Mouse (Mus musculus) kidney, adult 11 months (tissue): ENCODE measurements around the gene Psmf1.

Source experiments
- DNase-seq: peaks from one replicate; pipeline ENCODE4 v3.0.0; 2022

Gene Psmf1

DNA sequence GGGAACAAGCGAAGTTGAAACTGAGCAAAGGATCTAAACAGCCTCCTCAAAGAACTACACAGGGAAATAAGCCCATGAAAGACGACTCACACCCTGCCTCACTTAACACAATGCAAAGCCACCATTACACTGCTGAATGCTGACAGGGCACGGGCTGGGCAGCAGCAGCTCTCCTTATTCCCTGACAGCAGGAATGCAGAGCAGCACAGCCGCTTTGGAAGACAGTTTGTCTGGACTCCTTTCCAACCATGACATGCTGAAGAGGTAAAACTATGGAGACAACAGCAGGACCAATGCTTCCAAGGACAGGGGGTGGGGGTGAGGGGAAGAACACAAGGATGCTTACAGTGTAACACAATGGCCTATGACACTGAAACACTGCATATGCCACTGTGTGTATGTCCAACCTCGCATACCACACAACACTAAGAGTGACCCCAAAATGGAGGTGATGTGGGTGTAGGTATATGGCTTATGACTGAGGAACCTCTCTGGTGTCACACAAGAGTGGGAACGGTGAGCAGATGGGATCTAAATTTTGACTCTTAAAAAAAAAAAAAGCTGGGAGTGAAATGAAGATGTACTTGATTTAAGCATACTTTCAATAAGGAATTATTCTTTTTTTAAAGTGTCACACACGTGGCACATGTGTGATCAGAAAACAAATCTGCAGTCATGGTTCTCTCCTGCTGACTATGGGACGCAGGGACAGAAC lies 10.7 kb downstream of the Psmf1 start:
- DNase-seq: no peak

DNA sequence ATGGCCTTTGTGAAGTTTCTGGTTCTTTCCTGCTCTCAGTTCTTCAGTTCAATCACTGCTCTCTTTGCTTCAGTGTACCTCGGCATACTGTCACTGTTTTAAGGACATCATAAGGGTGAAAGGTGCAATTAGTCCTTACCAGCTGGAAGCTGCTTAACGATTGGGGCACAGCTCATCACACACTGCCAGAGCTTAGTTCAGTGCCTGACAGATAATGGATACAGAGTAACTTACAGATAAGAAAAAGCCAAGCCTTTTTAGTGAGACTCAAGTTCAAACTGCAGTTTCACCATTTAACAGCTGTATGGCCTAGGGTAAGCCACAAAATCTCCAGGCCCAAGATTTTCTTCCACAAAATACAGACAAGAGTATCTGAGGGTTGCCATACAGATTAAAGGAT lies 19.9 kb downstream of the Psmf1 start:
- DNase-seq: no peak

DNA sequence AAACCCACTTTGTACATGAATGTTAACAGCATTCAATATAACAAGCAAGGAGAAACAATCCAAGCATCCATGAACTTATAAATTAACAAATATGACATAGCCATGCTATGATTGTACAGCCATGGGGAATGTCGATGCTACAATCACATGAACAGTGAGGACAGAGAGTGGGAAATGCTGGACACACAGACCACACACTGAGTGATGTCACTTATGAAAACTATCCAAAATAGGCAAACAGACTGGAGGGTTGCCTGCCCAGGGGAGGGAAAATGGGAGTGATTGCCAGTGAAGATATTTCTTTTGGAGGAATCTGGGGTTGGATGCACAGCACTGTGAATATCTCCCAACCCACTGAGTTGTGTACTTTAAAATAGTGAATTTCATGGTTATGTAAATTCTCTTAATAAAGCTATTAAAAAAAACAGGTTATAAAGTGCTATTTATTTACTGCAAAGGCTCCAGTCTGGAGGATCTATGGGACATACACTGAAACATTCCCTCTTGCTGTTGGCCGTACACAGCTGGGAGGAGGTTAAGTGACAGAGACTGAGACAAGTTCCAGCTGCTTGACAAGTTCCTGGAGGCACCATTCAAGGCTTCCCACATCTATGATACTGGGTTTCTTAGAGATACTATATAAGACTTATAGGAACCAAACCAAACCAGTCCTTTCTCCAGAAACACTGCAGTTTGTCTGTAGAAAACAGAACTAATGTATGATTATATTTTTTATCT lies 27.5 kb downstream of the Psmf1 start:
- DNase-seq: no peak

DNA sequence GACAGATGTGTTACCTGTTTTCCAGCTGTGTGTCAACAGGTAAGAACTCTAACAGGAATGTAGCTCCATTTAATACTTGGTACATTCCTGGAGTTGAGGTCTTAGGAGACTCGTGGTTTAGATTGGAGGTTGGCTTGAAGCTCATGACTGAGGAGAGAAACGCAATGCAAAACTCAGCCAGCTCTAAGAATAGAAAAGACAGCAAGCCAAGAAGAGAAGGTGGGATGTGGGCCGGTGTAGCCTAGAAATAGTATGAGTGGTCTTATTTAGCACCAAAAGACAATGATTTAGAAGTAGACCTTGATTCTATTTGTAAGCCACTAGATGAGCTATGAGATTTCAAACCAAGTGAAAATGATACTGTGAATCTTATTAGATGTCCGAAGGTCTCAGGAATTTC lies 28.5 kb downstream of the Psmf1 start:
- DNase-seq: no peak

DNA sequence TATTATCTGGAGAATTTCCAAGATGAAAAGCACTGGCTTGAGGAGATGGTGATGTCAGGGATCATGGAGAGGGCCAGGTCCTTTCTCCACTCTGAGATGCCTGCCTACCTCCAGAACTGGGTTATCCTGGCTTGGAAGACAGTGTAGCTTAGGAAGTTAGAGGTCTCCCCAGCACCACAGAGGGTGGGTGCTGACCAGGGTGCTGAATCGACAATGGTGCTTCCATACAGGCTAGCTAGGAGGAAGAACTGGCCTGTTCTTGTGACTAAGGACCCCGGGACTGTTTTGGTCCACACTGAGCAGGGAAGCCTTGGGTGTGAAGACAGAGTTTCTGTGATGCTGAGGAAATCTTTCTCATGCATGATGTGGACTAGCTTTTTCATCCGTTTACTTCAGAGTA lies 31.3 kb downstream of the Psmf1 start:
- no peak for DNase-seq

DNA sequence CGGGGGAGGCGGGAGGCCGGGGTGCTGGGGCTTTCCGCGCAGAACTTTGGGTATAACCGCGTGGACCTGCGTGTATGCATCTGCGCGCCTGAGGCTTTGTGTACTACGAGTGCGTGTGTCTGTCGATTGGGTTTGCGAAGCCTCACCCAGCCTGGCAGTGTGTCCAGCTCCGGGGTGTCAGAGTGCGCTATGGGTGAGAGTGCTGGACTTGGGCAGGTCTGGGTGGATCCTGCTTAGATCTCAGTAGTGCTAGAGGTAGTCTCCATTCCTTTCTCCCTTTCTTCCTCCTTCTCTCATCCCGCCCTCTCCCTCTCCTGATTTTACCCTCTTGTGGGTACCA lies 41.2 kb downstream of the Psmf1 start:
- DNase-seq: no peak

DNA sequence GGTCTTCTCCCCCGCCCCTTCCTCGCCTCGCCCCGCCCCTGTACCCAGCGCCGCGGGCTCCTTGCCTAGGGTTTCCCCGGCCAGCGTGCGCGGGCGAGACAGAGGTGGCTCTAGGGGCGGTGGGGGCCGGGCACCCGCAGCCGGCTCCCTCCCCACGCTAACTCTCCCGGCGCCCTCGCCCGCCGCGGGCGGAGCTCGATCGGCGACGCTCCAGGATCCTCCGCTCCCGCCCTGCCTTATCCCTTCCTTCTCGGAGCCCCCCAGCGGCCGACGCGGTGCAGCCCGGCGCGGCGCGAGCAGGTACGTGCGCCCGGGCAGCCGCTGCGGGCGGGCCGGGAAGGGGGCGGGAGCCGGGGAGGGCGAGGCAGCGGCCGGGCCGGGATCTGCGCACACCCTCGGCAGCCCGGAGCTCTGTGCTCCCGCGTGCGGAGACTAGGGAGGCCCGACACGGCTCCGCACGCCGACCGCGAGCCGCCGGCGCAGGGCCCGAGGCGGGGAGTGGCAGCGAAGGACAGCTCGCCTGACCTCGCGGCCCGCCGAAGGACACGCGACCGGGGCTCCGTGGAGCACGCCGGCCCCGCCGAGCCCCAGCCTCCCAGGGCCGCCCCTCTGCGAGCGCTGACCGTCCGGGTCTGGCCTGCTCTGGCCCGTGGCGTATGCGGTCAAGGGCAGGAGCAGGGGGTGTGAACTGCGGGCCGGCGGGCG lies 41.7 kb downstream of the Psmf1 start:
- DNase-seq: peak; percentile 10

DNA sequence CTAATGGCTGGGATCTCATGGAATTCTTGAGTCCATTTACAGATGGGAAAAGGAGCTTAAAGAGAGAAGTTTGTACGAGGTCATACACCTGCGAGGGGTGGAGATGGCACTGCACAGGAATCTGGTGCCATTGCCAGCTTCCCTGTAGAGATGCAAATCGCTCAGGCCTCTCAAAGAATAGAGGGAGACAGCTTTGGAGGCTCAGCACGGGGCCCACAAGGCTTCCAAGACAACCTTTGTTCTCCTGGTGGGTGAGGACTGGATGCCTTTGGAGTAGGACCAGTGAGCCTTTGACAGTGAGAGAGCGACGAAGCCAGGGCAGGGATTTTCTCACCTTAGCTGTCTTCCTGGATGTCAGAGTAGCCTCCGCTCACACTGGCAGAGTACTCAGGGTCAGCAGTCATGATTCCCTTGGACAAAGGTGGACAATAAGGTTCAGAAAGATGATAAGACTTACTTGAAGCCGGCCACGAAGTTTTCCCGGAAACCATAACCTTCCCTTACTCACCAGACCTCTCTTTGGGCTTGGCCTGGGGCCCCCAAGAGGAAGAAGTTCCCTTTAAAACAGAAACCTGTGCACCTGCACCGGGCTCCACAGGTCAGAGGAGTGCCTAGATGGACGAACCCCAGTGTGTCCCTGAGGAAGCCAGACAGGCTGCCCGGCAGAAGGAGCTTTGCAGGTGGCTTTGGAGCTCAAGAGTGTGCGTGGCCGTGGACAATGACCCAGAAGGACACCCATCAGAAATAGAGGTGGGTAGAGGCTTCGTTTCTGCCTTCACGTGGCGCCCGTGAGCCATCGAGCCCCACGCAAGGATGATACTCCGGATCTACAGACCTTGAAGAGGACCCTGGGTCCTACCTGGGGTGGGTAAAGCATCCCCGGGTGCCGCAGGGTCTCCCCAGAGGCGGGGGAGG lies 42.5 kb downstream of the Psmf1 start, which contains the start of gene Tmem74b:
Tmem74b (plus strand) TSS at position 778 of the 915 bp plus-strand sequence.
- no peak for DNase-seq

DNA sequence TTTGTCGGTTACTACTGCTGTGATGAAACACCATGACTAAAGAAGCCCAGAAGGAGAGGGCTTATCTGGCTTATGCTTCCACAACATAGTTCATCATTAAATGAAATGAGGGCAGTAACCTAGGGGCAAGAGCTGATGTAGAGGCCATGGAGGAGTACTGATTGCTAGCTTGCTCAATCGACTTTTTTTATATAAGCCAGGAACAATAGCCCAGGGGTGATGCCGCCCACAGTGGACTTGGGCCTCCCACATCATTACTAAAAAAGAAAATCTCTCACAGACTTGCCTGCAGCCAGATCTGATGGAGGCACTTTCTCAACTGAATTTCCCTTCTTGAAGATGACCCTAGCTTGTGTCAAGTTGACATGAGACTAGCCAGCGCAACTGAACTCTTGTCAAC lies 61.0 kb downstream of the Psmf1 start:
- no peak for DNase-seq

DNA sequence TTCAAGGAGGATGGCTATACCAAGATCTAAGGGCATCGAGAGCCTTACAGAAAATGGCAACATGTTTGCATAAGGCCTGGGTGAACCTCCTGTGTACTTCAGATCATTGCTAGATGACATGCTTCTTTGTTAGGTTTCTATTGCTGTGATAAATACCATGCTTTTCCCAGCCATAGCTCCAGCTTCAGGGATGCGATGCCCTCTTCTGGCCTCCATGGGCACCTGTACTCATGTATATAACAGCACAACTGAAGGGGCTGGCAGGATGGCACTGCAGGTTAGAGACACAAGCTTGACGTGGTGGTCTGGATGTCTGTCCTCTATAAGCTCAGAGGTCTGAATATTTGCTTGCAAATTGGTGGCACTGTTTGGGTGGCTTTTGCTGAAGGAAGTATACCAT lies 61.6 kb downstream of the Psmf1 start:
- DNase-seq: no peak

DNA sequence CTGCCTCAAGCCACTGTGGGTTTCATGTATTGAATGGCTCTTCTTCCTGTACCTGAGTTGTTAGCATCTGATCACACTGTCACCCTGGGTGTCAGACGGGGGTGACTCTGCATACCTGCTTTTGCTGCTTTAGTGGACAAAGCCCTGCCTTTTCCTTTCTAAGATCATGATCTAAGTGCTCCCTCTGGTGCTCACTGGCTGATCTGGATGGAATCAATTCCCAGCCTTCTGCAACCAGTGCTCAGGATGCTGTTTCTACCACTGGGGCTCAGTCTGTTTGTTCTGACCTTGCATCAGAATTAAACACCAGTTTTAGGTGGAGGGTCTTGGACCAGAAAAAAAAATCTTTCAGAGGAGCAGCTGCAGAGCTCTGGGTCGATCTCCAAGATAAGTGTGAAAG lies 67.8 kb downstream of the Psmf1 start:
- no peak for DNase-seq

DNA sequence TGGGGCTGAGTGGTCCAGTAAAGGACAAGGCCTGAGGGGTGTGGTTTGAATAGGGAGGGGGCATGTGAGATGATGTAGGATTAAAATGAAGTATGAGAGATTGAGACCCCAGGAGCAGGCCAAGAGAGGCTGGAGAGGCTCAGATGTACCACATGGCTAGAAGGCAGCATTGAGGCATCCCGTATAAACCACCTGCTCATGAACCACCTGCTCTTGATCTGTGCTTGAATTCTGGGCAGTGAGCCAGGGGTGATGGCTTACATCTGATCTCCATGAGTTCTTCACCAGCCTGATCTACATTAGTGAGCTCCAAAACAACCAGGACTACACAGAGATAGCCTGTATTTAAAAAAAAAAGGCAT lies 73.0 kb downstream of the Psmf1 start:
- DNase-seq: no peak

DNA sequence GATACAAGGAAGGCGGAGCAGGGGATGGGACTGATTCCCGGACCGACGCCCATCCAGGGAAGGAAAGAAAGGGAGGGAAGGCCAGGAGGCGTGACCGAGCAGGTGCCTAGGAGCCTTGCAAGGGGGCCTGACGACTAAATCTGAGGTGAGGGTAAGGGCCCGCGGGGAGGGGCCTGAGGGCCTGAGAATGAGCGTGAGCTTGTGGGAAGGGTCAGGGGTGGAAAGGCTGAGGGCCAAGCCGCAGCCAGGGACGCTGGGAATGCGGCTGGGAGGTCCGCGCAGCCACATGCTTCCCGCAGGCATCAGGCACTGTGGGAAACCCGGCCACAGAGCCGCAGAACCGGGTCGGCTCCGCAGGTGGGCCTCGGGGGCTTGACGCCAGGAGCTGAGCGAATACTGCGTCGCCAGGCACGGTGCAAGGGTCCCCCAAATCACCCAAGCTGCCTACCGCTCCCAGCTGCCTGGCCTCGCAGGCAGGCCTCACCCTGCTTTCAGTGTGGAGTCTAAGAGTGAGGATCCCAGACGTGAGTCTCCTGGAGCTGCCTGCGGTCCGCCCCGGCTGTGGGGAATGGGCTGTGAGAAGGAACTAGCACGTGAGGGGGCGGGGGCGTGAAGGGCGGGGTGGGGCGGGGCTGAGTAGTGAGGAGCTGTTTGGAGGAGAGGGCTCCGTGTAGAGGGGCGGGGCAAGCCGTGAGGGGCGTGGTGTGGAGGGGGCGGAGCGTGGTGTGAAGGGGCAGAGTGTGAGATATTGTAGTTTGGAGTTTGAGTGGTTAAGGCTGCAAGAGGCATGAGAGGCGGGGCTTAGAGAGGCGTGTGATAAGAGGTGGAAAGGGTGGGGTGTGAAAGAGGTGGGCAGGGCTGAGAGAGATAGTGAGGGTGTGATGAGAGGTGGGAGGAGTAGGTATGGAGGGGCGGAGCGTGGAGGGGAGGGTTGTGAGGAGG lies 73.7 kb downstream of the Psmf1 start:
- DNase-seq: no peak

DNA sequence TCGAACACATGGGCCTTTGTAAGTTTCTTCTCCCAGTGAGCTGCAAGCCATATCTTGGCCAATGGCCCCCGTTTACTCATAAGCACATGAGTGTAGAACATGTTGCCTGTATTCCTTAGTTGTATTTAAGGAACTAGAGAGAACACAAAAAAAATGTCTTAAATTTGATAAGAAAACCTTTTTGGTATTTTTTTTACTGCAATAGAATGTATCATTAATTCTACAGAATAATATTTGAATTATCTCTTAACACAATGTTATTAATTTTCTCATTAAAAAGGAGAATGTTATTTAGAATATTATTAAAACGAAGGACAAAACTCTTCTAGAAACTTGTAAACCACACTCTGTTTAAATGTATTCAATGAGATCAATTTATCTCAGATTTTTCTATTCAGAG lies 75.6 kb downstream of the Psmf1 start, which contains the start of gene Rad21l:
Rad21l (minus strand) TSS at position 101 of the 400 bp plus-strand sequence.
- DNase-seq: no peak
